Mouse (Mus musculus) erythroblast, embryonic 14.5 days (primary cell): ENCODE results near the gene Gm7579. TPM values are rescaled to one million over a fixed set of nuclear protein-coding genes. Genes with fewer than 3 reads are reported as not detected.
"Not testable (repeated sequence)": the region's sequence is repeated elsewhere in the genome, so short reads cannot be mapped to it uniquely, and the experiment has no call there.

ENCODE experiments used
- H3K27me3 ChIP-seq: 2 replicates; pipeline ENCODE4 v1.6.1; 2012; ENCODE audit warnings: inconsistent platforms; ENCODE audit not compliant: control insufficient read depth
- H3K36me3 ChIP-seq: 2 replicates; pipeline ENCODE4 v1.6.1; 2012; ENCODE audit warnings: mild to moderate bottlenecking, inconsistent platforms; ENCODE audit not compliant: control insufficient read depth
- H3K4me1 ChIP-seq: 2 replicates; pipeline ENCODE4 v1.6.1; 2012; ENCODE audit warnings: inconsistent platforms; ENCODE audit not compliant: control insufficient read depth
- H3K4me3 ChIP-seq: replicated peaks from 2 replicates; pipeline ENCODE3; 2012; ENCODE audit warnings: moderate library complexity, mild to moderate bottlenecking, inconsistent platforms
- H3K9me3 ChIP-seq: 2 replicates; pipeline ENCODE4 v1.6.1; 2012; ENCODE audit warnings: low read length, inconsistent platforms, mixed read lengths; ENCODE audit not compliant: control insufficient read depth
- GATA1 ChIP-seq: IDR thresholded peaks from 2 replicates; pipeline ENCODE4 v1.6.1; 2012; ENCODE audit warnings: low read length, inconsistent platforms, mixed read lengths
- TAL1 ChIP-seq: IDR thresholded peaks from 3 replicates; pipeline ENCODE4 v1.6.1; 2012; ENCODE audit warnings: low read length, inconsistent platforms, mixed read lengths
- polyA plus RNA-seq: library from polyadenylated mRNA; stranded (reverse); fragments of >175 nt; gene quantifications from 2 replicates; pipeline ENCODE4 v1.2.3, GENCODE M21; 2012

Gene Gm7579
- polyA plus RNA-seq = not detected in 2 replicates

DNA sequence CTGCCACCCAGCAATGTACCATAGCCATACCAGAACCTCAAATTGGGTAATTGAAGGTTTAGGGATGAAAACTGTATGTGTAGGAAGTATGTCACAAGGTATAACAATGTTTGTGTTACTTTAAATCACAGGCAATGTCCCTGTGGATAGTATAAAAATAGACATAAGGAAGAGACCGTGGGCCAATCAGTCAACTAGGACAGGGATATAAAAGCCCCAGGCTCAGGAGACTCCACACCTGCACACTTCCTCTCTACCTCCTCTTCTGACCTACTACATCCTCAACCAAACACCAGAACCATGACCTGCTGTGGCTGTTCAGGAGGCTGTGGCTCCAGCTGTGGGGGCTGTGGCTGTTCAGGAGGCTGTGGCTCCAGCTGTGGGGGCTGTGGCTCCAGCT, at the start of gene Gm7579:
TSS of gene Gm7579 (plus strand) at position 301 of the 400 bp plus-strand sequence.
- Histone ChIP-seq H3K9me3 (no peaks in the 10 kb centered on the region), H3K27me3 (no peaks in the 10 kb centered on the region), H3K4me1 (no peaks in the 10 kb centered on the region), H3K4me3 (no peak within 1 kb of the TSS), H3K36me3 (no peaks in the 10 kb centered on the region)
- no peak for TF ChIP-seq GATA1
- TF ChIP-seq TAL1 = no peak

DNA sequence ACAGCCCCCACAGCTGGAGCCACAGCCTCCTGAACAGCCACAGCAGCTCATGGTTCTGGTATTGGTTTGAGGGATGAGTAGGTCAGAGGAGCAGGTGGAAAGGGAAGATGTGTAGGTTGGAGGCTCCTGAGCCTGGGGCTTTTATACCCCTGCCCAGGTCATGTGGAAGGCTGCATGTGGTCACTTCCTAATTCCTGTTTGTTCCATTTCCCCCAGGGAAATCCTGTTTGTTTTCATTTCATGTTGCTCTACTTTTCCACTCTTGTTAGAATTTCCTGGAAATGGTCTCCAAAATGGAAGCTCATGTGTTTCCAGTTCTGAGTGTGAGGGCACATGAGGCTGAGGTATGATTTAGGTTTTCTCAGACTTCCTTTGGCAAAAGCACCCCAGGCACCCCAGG, 46.0 kb upstream of the Gm7579 start, which contains the start of gene Gm4553:
TSS of gene Gm4553 (minus strand) at position 101 of the 400 bp plus-strand sequence.
- H3K4me3 ChIP-seq, H3K9me3 ChIP-seq, H3K4me1 ChIP-seq: not testable (repeated sequence)

DNA sequence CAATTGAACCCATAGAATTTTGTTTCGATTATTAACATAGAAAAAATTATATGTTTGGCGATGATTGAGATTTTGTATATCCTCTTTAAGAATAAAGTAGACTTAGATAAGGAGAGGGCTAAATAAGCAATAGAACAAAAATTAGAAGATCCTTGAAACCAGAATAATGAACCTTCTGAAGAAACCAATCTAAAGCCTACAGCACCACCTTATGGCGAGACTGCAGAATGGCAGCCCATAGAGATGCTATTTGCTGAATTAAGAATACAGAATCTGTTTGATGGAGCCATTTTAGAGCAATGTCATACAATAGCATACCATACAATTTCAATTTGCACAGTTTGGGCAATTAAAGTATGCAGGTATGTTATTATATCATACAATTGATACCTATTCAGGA, 41.8 kb upstream of the Gm7579 start:
- no peaks in the 10 kb centered on the region for H3K36me3 ChIP-seq
- no peaks in the 10 kb centered on the region for H3K9me3 ChIP-seq
- H3K4me1 ChIP-seq = no peaks in the 10 kb centered on the region
- no peaks in the 10 kb centered on the region for H3K27me3 ChIP-seq
- H3K4me3 ChIP-seq = no peak overlapping the region
- TF ChIP-seq GATA1 (no peak), TAL1 (no peak)

More for the DNA sequence above, 46.0 kb upstream of the Gm7579 start, which contains the start of gene Gm4553:
- not testable (repeated sequence) for H3K36me3 ChIP-seq, H3K27me3 ChIP-seq

DNA sequence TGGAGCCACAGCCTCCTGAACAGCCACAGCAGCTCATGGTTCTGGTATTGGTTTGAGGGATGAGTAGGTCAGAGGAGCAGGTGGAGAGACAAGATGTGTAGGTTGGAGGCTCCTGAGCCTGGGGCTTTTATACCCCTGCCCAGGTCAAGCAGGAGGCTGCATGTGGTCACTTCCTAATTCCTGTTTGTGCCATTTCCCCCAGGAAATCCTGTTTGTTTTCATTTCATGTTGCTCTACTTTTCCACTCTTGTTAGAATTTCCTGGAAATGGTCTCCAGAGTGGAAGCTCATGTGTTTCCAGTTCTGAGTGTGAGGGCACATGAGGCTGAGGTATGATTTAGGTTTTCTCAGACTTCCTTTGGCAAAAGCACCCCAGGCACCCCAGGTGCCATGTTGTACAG, 35.8 kb upstream of the Gm7579 start, which contains the start of gene Krtap5-2:
TSS of gene Krtap5-2 (minus strand) at position 101 of the 400 bp plus-strand sequence.
- H3K9me3 ChIP-seq, H3K36me3 ChIP-seq, H3K4me1 ChIP-seq, H3K4me3 ChIP-seq, H3K27me3 ChIP-seq: not testable (repeated sequence)

- no peak overlapping the region for H3K4me3 ChIP-seq
- no peaks in the 10 kb centered on the region for H3K9me3 ChIP-seq
- no peaks in the 10 kb centered on the region for H3K36me3 ChIP-seq
- no peaks in the 10 kb centered on the region for H3K27me3 ChIP-seq
- TF ChIP-seq TAL1 (no peak), GATA1 (no peak)
- no peaks in the 10 kb centered on the region for H3K4me1 ChIP-seq
These were observed 33.0 kb upstream of the Gm7579 start for GRCm38 (mm10) chr7:142178685-142179084.

DNA sequence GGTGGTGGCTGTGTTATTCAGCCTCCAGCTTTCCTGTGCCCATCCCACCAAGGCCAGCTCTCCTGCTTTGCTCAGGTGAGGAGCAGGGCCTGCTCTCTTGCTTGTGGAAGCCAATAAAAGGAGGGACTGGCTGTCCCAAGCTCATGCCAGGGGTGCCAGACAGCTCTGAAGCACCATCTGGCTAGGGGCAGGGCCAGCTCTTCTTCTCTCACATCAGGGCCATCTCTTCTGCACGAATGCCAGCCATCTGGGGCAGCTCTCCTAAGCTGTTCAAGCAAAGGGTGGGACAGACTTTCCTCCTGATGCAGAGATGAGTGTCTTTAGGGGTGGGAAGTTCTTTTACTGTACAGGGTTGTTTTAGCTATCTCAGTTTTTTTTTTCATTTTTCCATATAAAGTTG, 30.6 kb upstream of the Gm7579 start:
- Histone ChIP-seq H3K9me3 (no peaks in the 10 kb centered on the region), H3K27me3 (no peaks in the 10 kb centered on the region), H3K4me1 (no peaks in the 10 kb centered on the region), H3K36me3 (no peaks in the 10 kb centered on the region), H3K4me3 (no peak overlapping the region)
- TF ChIP-seq GATA1 = no peak
- no peak for TF ChIP-seq TAL1

DNA sequence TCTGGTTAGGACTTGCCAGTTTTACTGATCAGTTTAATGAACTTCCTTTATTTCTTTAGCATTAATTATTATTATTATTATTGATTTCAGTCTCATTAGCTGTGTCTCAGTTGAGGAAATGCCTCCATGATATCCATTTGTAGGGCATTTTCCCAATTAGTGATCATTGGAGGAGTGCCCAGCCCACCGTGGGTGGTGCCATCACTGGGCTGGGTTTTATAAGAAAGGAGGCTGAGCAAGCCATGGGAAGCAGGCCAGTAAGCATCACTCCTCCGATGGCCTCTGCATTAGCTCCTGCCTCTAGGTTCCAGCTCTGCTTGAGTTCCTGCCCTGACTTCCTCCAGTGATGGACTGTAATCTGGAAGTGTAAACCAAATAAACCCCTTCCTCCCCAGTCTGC, 23.5 kb upstream of the Gm7579 start:
- Histone ChIP-seq H3K4me1 (no peaks in the 10 kb centered on the region), H3K9me3 (no peaks in the 10 kb centered on the region), H3K27me3 (no peaks in the 10 kb centered on the region), H3K4me3 (no peak overlapping the region), H3K36me3 (no peaks in the 10 kb centered on the region)
- TF ChIP-seq GATA1 = no peak
- TF ChIP-seq TAL1 = no peak

- Histone ChIP-seq H3K27me3 (no peaks in the 10 kb centered on the region), H3K4me3 (no peak within 1 kb of the TSS), H3K4me1 (no peaks in the 10 kb centered on the region), H3K36me3 (no peaks in the 10 kb centered on the region), H3K9me3 (no peaks in the 10 kb centered on the region)
- no peak for TF ChIP-seq TAL1
- no peak for TF ChIP-seq GATA1
These were observed 21.4 kb upstream of the Gm7579 start, which contains the start of gene Gm10153 for GRCm38 (mm10) chr7:142190289-142190688. Gene Gm10153, minus strand, starts transcription at chr7:142190389.

- Histone ChIP-seq H3K36me3 (no peaks in the 10 kb centered on the region), H3K4me1 (no peaks in the 10 kb centered on the region), H3K9me3 (no peaks in the 10 kb centered on the region), H3K27me3 (no peaks in the 10 kb centered on the region), H3K4me3 (no peak overlapping the region)
- TF ChIP-seq GATA1 = no peak
- no peak for TF ChIP-seq TAL1
These were observed 12.9 kb upstream of the Gm7579 start for GRCm38 (mm10) chr7:142198748-142199147.

DNA sequence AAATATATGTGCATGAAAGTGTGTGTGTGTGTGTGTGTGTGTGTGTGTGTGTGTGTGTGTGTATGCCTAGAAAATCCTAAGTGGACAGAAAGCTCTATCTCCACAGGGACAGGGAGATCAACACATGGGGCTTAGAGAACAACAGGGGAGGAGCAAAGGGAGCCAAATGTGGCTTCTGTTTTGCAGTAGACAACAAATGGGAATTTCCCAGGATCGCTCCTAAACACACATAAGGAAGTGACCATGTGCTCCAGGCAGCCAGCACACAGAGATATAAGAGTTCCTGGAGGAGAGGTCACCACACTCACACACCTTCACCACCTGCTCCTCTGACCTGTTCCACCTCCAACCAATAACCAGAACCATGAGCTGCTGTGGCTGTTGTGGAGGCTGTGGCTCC, 10.6 kb upstream of the Gm7579 start, which contains the start of gene Krtap5-3:
TSS of gene Krtap5-3 (plus strand) at position 301 of the 400 bp plus-strand sequence.
- no peaks in the 10 kb centered on the region for H3K36me3 ChIP-seq
- no peak within 1 kb of the TSS for H3K4me3 ChIP-seq
- no peaks in the 10 kb centered on the region for H3K9me3 ChIP-seq
- no peaks in the 10 kb centered on the region for H3K27me3 ChIP-seq
- TF ChIP-seq GATA1 (no peak), TAL1 (no peak)
- no peaks in the 10 kb centered on the region for H3K4me1 ChIP-seq
